Mouse (Mus musculus) kidney, postnatal 14 days (tissue): ENCODE measurements around the gene Mien1.

Experiments used
- DNase-seq: peaks from one replicate; pipeline ENCODE4 v3.0.0; 2022; ENCODE audit warnings: mixed read lengths

Mien1 gene

GRCm38 (mm10) chr11:98438331-98439158 is at the start of gene Mien1:
TSS of gene Mien1 (minus strand) at chr11:98438991.
- peak; percentile 97 for DNase-seq

GRCm38 (mm10) chr11:98487526-98488040 is 48.8 kb upstream of the Mien1 start:
- no peak for DNase-seq

GRCm38 (mm10) chr11:98485749-98486148 is 47.0 kb upstream of the Mien1 start:
- no peak for DNase-seq

- no peak for DNase-seq
Measured at GRCm38 (mm10) chr11:98482067-98482466, 43.3 kb upstream of the Mien1 start.

GRCm38 (mm10) chr11:98481231-98481630 is 42.4 kb upstream of the Mien1 start:
- no peak for DNase-seq

GRCm38 (mm10) chr11:98479940-98480497 is 41.2 kb upstream of the Mien1 start:
- no peak for DNase-seq

GRCm38 (mm10) chr11:98479026-98479939 is 40.5 kb upstream of the Mien1 start:
- no peak for DNase-seq

GRCm38 (mm10) chr11:98477011-98477701 is 38.4 kb upstream of the Mien1 start:
- DNase-seq: no peak

GRCm38 (mm10) chr11:98476434-98476807 is 37.6 kb upstream of the Mien1 start:
- no peak for DNase-seq

- no peak for DNase-seq
Measured at GRCm38 (mm10) chr11:98475630-98476433, 37.0 kb upstream of the Mien1 start.

GRCm38 (mm10) chr11:98474967-98475366 is 36.2 kb upstream of the Mien1 start:
- no peak for DNase-seq

GRCm38 (mm10) chr11:98473916-98474479 is 35.2 kb upstream of the Mien1 start:
- no peak for DNase-seq

- DNase-seq: no peak
Measured at GRCm38 (mm10) chr11:98472696-98473095, 33.9 kb upstream of the Mien1 start.

- DNase-seq: no peak
Measured at GRCm38 (mm10) chr11:98470795-98471194, 32.0 kb upstream of the Mien1 start.

- no peak for DNase-seq
Measured at GRCm38 (mm10) chr11:98469761-98470714, 31.2 kb upstream of the Mien1 start.

- no peak for DNase-seq
Measured at GRCm38 (mm10) chr11:98464516-98464915, 25.7 kb upstream of the Mien1 start.

GRCm38 (mm10) chr11:98463911-98464310 is 25.1 kb upstream of the Mien1 start:
- no peak for DNase-seq

- no peak for DNase-seq
Measured at GRCm38 (mm10) chr11:98462255-98462654, 23.5 kb upstream of the Mien1 start.

- DNase-seq: no peak
Measured at GRCm38 (mm10) chr11:98461109-98461720, 22.4 kb upstream of the Mien1 start.

GRCm38 (mm10) chr11:98459860-98460259 is 21.1 kb upstream of the Mien1 start:
- DNase-seq: no peak
